Mouse (Mus musculus): ENCODE data around the gene Vkorc1l1. TPM values are rescaled to one million over a fixed set of nuclear protein-coding genes. Genes with fewer than 3 reads are reported as not detected.
"Not testable (repeated sequence)": the region's sequence is repeated elsewhere in the genome, so short reads cannot be mapped to it uniquely, and the experiment has no call there.

The Vkorc1l1 gene
- total RNA-seq, 2 experiments from 2014 or later, result 17.9 to 39.4 TPM

- not testable (repeated sequence) for ATAC-seq (ENCODE audit: poor library complexity, severe bottlenecking)
Measured at GRCm38 (mm10) chr5:129942073-129942939, 536 bp downstream of the Vkorc1l1 start.

GRCm38 (mm10) chr5:129943402-129943801, 1.6 kb downstream of the Vkorc1l1 start:
- ATAC-seq (ENCODE audit: poor library complexity, severe bottlenecking), result no peak

- peak; percentile 40; the same call in 1 of the 2 replicates for ATAC-seq (ENCODE audit: poor library complexity, severe bottlenecking)
Measured at GRCm38 (mm10) chr5:129947528-129948033, 5.8 kb downstream of the Vkorc1l1 start.

GRCm38 (mm10) chr5:129952143-129952542, 10.4 kb downstream of the Vkorc1l1 start:
- ATAC-seq (ENCODE audit: poor library complexity, severe bottlenecking), result no peak

- peak; percentile 30; the same call in 1 of the 2 replicates for ATAC-seq (ENCODE audit: poor library complexity, severe bottlenecking)
Measured at GRCm38 (mm10) chr5:129954473-129955254, 12.9 kb downstream of the Vkorc1l1 start.

- peak; percentile 64 for ATAC-seq (ENCODE audit: poor library complexity, severe bottlenecking)
Measured at GRCm38 (mm10) chr5:129955792-129956191, 14.0 kb downstream of the Vkorc1l1 start.

- peak; percentile 66 for ATAC-seq (ENCODE audit: poor library complexity, severe bottlenecking)
Measured at GRCm38 (mm10) chr5:129963224-129963623, 21.5 kb downstream of the Vkorc1l1 start.

- ATAC-seq (ENCODE audit: poor library complexity, severe bottlenecking), result no peak
Measured at GRCm38 (mm10) chr5:129966448-129966847, 24.7 kb downstream of the Vkorc1l1 start.

GRCm38 (mm10) chr5:129968417-129968816, 26.6 kb downstream of the Vkorc1l1 start:
- no peak for ATAC-seq (ENCODE audit: poor library complexity, severe bottlenecking)

- ATAC-seq (ENCODE audit: poor library complexity, severe bottlenecking), result no peak
Measured at GRCm38 (mm10) chr5:129971491-129971890, 29.7 kb downstream of the Vkorc1l1 start.

- ATAC-seq (ENCODE audit: poor library complexity, severe bottlenecking), result no peak
Measured at GRCm38 (mm10) chr5:129974354-129974753, 32.6 kb downstream of the Vkorc1l1 start.

GRCm38 (mm10) chr5:129974866-129975311, 33.1 kb downstream of the Vkorc1l1 start:
- ATAC-seq (ENCODE audit: poor library complexity, severe bottlenecking), result 0 out of 2 replicates have a peak, but pooled peaks have one; percentile 18

- no peak for ATAC-seq (ENCODE audit: poor library complexity, severe bottlenecking)
Measured at GRCm38 (mm10) chr5:129977768-129978167, 36.0 kb downstream of the Vkorc1l1 start.

- ATAC-seq (ENCODE audit: poor library complexity, severe bottlenecking), result no peak
Measured at GRCm38 (mm10) chr5:129978608-129979007, 36.8 kb downstream of the Vkorc1l1 start.

- no peak for ATAC-seq (ENCODE audit: poor library complexity, severe bottlenecking)
Measured at GRCm38 (mm10) chr5:129980216-129980615, 38.4 kb downstream of the Vkorc1l1 start.

- no peak for ATAC-seq (ENCODE audit: poor library complexity, severe bottlenecking)
Measured at GRCm38 (mm10) chr5:129989376-129989775, 47.6 kb downstream of the Vkorc1l1 start.

GRCm38 (mm10) chr5:129991898-129992297, 50.1 kb downstream of the Vkorc1l1 start:
- no peak for ATAC-seq (ENCODE audit: poor library complexity, severe bottlenecking)

GRCm38 (mm10) chr5:129993374-129993773, 51.6 kb downstream of the Vkorc1l1 start:
- ATAC-seq (ENCODE audit: poor library complexity, severe bottlenecking), result no peak

GRCm38 (mm10) chr5:129994989-129995388, 53.2 kb downstream of the Vkorc1l1 start:
- no peak for ATAC-seq (ENCODE audit: poor library complexity, severe bottlenecking)

GRCm38 (mm10) chr5:129997700-129998099, 55.9 kb downstream of the Vkorc1l1 start:
- no peak for ATAC-seq (ENCODE audit: poor library complexity, severe bottlenecking)

GRCm38 (mm10) chr5:129999097-129999496, 57.3 kb downstream of the Vkorc1l1 start:
- peak; percentile 31 for ATAC-seq (ENCODE audit: poor library complexity, severe bottlenecking)
